ENCODE assay signal across 7 mouse cellular contexts in the genomic region with DNA sequence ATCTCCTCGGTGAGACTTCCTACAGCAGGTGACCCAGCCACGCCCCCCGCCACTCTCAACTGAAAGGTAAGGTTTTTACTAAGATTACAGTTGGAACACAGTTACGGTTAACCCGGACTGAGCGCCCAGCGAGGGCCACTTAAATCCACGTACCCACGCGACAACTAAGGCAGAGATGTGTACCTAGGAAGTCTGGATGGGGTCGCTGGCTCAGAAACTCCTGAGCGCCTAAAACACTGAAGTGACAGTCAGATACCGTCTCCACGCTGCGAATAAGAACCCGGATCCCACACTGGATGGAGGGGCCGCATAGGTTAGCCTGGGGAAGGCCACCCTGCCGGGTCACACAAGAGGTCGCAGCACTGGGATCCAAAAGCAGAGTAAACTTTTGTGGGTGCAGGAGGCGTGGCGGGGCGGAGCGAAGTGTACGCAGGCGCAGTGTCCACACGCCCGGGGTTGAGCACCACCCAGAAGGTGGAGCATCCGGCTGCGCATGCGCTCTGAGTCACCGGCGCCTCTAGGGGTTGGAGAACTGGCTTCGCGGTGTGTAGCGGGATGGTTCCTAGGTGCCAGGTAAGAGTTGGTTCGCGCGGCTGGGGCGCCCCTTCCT. TPM values are rescaled to one million over a fixed set of nuclear protein-coding genes. Genes with fewer than 3 reads are reported as not detected.
DNase-seq lines count a peak whose midpoint lies in the region; ATAC-seq lines count a peak whose summit lies in the region.

Gene Mocs2, plus strand, starts transcription at position 486 of the 610 bp plus-strand sequence.

- H3K27ac ChIP-seq in intestine, embryonic 16.5 days (ENCODE audit: low read length) = peak within 1 kb of the TSS; percentile 72
- H3K27ac ChIP-seq in midbrain, embryonic 11.5 days (ENCODE audit: low read depth, low read length) = no peak within 1 kb of the TSS

- DNase-seq in adrenal gland, adult 2 months = peak; percentile 96
- DNase-seq in embryo, embryonic 11.5 days (ENCODE audit: low read depth, low spot score) = peak; percentile 89
- DNase-seq in gastrocnemius, postnatal 4 days (ENCODE audit: low spot score in 2 of 2) = peak; percentile 92 to 95
- DNase-seq in left cerebral cortex, postnatal 36 days (ENCODE audit: low spot score in 2 of 2) = peak; percentile 88 to 89
- peak; percentile 99 for DNase-seq in midbrain, embryonic 11.5 days (ENCODE audit: low spot score, missing footprints)
- DNase-seq in skeletal muscle tissue, adult 2 months (ENCODE audit: low read depth, low spot score) = peak; percentile 95

- H3K9ac ChIP-seq in intestine, embryonic 16.5 days (ENCODE audit: low read depth, low read length) = peak within 1 kb of the TSS; percentile 76
- peak within 1 kb of the TSS; percentile 71 for H3K9ac ChIP-seq in midbrain, embryonic 11.5 days (ENCODE audit: low read length)

- no peaks in the 10 kb centered on the region for H3K27me3 ChIP-seq in intestine, embryonic 16.5 days (replicated peaks; ENCODE audit: control insufficient read depth, insufficient read depth, low read length)
- H3K27me3 ChIP-seq in midbrain, embryonic 11.5 days (ENCODE audit: control insufficient read depth, insufficient read depth, low read length) = no peaks in the 10 kb centered on the region

- peak; percentile 99 for ATAC-seq in intestine, embryonic 16.5 days
- peak; percentile 98 for ATAC-seq in midbrain, embryonic 11.5 days (ENCODE audit: low FRiP score)

- no peaks in the 10 kb centered on the region for H3K9me3 ChIP-seq in intestine, embryonic 16.5 days (ENCODE audit: control insufficient read depth, low read length)
- no peaks in the 10 kb centered on the region for H3K9me3 ChIP-seq in midbrain, embryonic 11.5 days (ENCODE audit: control insufficient read depth, low read length)

- H3K4me2 ChIP-seq in intestine, embryonic 16.5 days (ENCODE audit: low read depth, low read length) = peak within 1 kb of the TSS; percentile 73
- peak within 1 kb of the TSS; percentile 59 for H3K4me2 ChIP-seq in midbrain, embryonic 11.5 days

- H3K4me1 ChIP-seq in intestine, embryonic 16.5 days (ENCODE audit: control insufficient read depth, insufficient read depth, low read length) = peaks cover 5% of the 10 kb centered on the region
- H3K4me1 ChIP-seq in midbrain, embryonic 11.5 days (ENCODE audit: control insufficient read depth, insufficient read depth, low read length) = peaks cover 7% of the 10 kb centered on the region; the same call in 1 of the 2 replicates

- H3K36me3 ChIP-seq in intestine, embryonic 16.5 days (ENCODE audit: control insufficient read depth, insufficient read depth, low read length) = no peaks in the 10 kb centered on the region
- no peaks in the 10 kb centered on the region for H3K36me3 ChIP-seq in midbrain, embryonic 11.5 days (ENCODE audit: control insufficient read depth, insufficient read depth, low read length)

- 1% methylated on average over 39 of the region's 39 CpGs for WGBS in intestine, embryonic 16.5 days
- WGBS in midbrain, embryonic 11.5 days = under 1% methylated on average over 39 of the region's 39 CpGs

- H3K4me3 ChIP-seq in intestine, embryonic 16.5 days (ENCODE audit: low read length) = peak within 1 kb of the TSS; percentile 83
- H3K4me3 ChIP-seq in midbrain, embryonic 11.5 days (ENCODE audit: low read depth, low read length) = peak within 1 kb of the TSS; percentile 76

- intact Hi-C loops in left cerebral cortex, postnatal 36 days (cut with DNase I) = no loop called here

RNA-seq across cellular contexts. Expression of gene Mocs2, which starts in this region (rescaled TPM):
- total RNA-seq in adrenal gland, adult 2 months (2021) = 100 to 1,000 TPM; 155 to 161 TPM
- 8.0 and 8.9 TPM in 2 replicates for polyA plus RNA-seq in adrenal gland, adult 2 months (2012; rRNA removed)
- 10 to 100 TPM; 48.1 to 59.6 TPM for total RNA-seq in gastrocnemius, postnatal 4 days (2021)
- polyA plus RNA-seq in intestine, embryonic 16.5 days (2015; fragmentation: Nextera tagmentation; extraction: Ambion mirVana) = 111 and 114 TPM in 2 replicates
- total RNA-seq in left cerebral cortex, postnatal 36 days (2021) = 10 to 100 TPM; 73.5 to 74.4 TPM
- 85.1 and 85.3 TPM in 2 replicates for polyA plus RNA-seq in midbrain, embryonic 11.5 days (2014; fragmentation: Nextera tagmentation; extraction: Ambion mirVana)
